Comparison of ENCODE assay signal across 8 mouse cellular contexts in genomic region chr1:74951556-74952210, GRCm38 (mm10). TPM values are rescaled to one million over a fixed set of nuclear protein-coding genes. Genes with fewer than 3 reads are reported as not detected.
DNase-seq lines count a peak whose midpoint lies in the region; ATAC-seq and TF ChIP-seq lines count a peak whose summit lies in the region.

Ihh (minus strand) TSS chr1:74951672.

- peak within 1 kb of the TSS; percentile 68 for H3K4me2 ChIP-seq in hindbrain, embryonic 15.5 days
- H3K4me2 ChIP-seq in stomach, postnatal 0 days (replicated peaks; ENCODE audit: low read depth) = peak within 1 kb of the TSS; percentile 61

- WGBS in hindbrain, embryonic 15.5 days = under 1% methylated on average over 34 of the region's 55 CpGs
- WGBS in stomach, postnatal 0 days = 2% methylated on average over 34 of the region's 55 CpGs

- no peak for ATAC-seq in hindbrain, embryonic 15.5 days (ENCODE audit: low FRiP score, low read depth)
- peak; percentile 92 for ATAC-seq in stomach, postnatal 0 days (ENCODE audit: low FRiP score, low TSS enrichment)

- H3K4me3 ChIP-seq in E14TG2a.4 (replicated peaks; ENCODE audit: low read length) = peak within 1 kb of the TSS; percentile 66
- H3K4me3 ChIP-seq in hindbrain, embryonic 15.5 days = peak within 1 kb of the TSS; percentile 31
- peak within 1 kb of the TSS; percentile 47 for H3K4me3 ChIP-seq in stomach, postnatal 0 days (ENCODE audit: low read depth, low read length)

- TF ChIP-seq EP300 in stomach, postnatal 0 days (optimal IDR thresholded peaks at IDR 0.05) = no peak

- no peaks in the 10 kb centered on the region for H3K36me3 ChIP-seq in E14TG2a.4 (ENCODE audit: insufficient read depth, low read length)
- H3K36me3 ChIP-seq in hindbrain, embryonic 15.5 days = no peaks in the 10 kb centered on the region
- H3K36me3 ChIP-seq in stomach, postnatal 0 days (ENCODE audit: control insufficient read depth, insufficient read depth, low read length) = no peaks in the 10 kb centered on the region

- H3K27me3 ChIP-seq in E14TG2a.4 (ENCODE audit: insufficient read depth, low read length) = peaks cover 91% of the 10 kb centered on the region
- H3K27me3 ChIP-seq in hindbrain, embryonic 15.5 days = peaks cover 90% of the 10 kb centered on the region
- peaks cover 13% of the 10 kb centered on the region for H3K27me3 ChIP-seq in stomach, postnatal 0 days (ENCODE audit: control insufficient read depth, insufficient read depth, low read length)

- DNase-seq in ZHBTc4 (ENCODE audit: low read depth, low spot score) = peak; percentile 60
- peak; percentile 64 for DNase-seq in liver
- peak; percentile 92 for DNase-seq in stomach, postnatal 0 days (ENCODE audit: low spot score)
- no peak for DNase-seq in thymus, postnatal 14 days
- no peak for DNase-seq in spleen, postnatal 36 days (ENCODE audit: low spot score in 2 of 2)
- no peak for DNase-seq in layer of hippocampus, adult 8-10 months (ENCODE audit: low spot score in 2 of 2)

- no peak within 1 kb of the TSS for H3K27ac ChIP-seq in hindbrain, embryonic 15.5 days (replicated peaks)
- peak within 1 kb of the TSS; percentile 82 for H3K27ac ChIP-seq in stomach, postnatal 0 days (replicated peaks)

- peaks cover 36% of the 10 kb centered on the region for H3K4me1 ChIP-seq in E14TG2a.4 (replicated peaks; ENCODE audit: low read depth, low read length)
- H3K4me1 ChIP-seq in hindbrain, embryonic 15.5 days (replicated peaks) = peaks cover 44% of the 10 kb centered on the region
- no peaks in the 10 kb centered on the region; the same call in 1 of the 2 replicates for H3K4me1 ChIP-seq in stomach, postnatal 0 days (replicated peaks; ENCODE audit: control insufficient read depth, insufficient read depth)

- H3K9me3 ChIP-seq in E14TG2a.4 (ENCODE audit: low read length) = no peaks in the 10 kb centered on the region
- H3K9me3 ChIP-seq in hindbrain, embryonic 15.5 days = no peaks in the 10 kb centered on the region
- H3K9me3 ChIP-seq in stomach, postnatal 0 days (ENCODE audit: control insufficient read depth, low read length) = no peaks in the 10 kb centered on the region

- no peak for TF ChIP-seq CTCF in E14TG2a.4 (conservative IDR thresholded peaks at IDR 0.05; ENCODE audit: low read length)
- 0 out of 2 replicates have a peak, but pooled peaks have one; percentile 33 for TF ChIP-seq CTCF in stomach, postnatal 0 days (IDR thresholded peaks at IDR 0.05; ENCODE audit: low read depth)

- peak within 1 kb of the TSS; percentile 21 for H3K9ac ChIP-seq in hindbrain, embryonic 15.5 days
- peak within 1 kb of the TSS; percentile 69 for H3K9ac ChIP-seq in stomach, postnatal 0 days (ENCODE audit: low read length)

RNA-seq across cellular contexts. Expression of gene Ihh, which starts in this region (rescaled TPM):
- polyA plus RNA-seq in hindbrain, embryonic 15.5 days (2015; fragmentation: Nextera tagmentation; extraction: Ambion mirVana) = 0.16 and 0.26 TPM in 2 replicates
- polyA plus RNA-seq in stomach, postnatal 0 days (2015; fragmentation: Nextera tagmentation; extraction: Ambion mirVana) = 25.1 and 25.8 TPM in 2 replicates
- under 1 TPM in 3 of 4 experiments, not detected in 1; 0.20 to 0.37 (median 0.32) TPM for total RNA-seq in layer of hippocampus, adult 8-10 months (2022)

Comparison
In these comparisons a context has a peak if more than half of its experiments do, and no peak if none do; other contexts are left out.
1. RNA of gene Ihh (polyA plus RNA-seq): 25.1 to 25.8 TPM in stomach, postnatal 0 days; 0.16 to 0.26 TPM in hindbrain, embryonic 15.5 days; every median in the first group is over 10 times any median in the second.
2. DNase-seq: peak in ZHBTc4 (single experiment), liver (single experiment) and stomach, postnatal 0 days (single experiment); none in thymus, postnatal 14 days (single experiment), spleen, postnatal 36 days (0 of 2) and layer of hippocampus, adult 8-10 months (0 of 2).
3. Peak in every context shown above with its lines, with median percentiles within 50 percentile points of each other: H3K4me3 ChIP-seq.